Mouse (Mus musculus) neural tube, embryonic 15.5 days (tissue): ENCODE results near the gene B4galt4. TPM values are rescaled to one million over a fixed set of nuclear protein-coding genes. Genes with fewer than 3 reads are reported as not detected.

Experiments used
- ATAC-seq: fragments of 200-750 bp; cut with Nextera tagmentation; 2 replicates; pipeline ENCODE4 v1.8.0; 2017; ENCODE audit warnings: mild to moderate bottlenecking, moderate TSS enrichment, moderate library complexity; ENCODE audit not compliant: low FRiP score
- H3K27ac ChIP-seq: fragments of 300-500 bp; sonication (generic); replicated peaks from 2 replicates; pipeline ENCODE4 v1.5.1; 2015; ENCODE audit warnings: mild to moderate bottlenecking, inconsistent platforms
- H3K27me3 ChIP-seq: fragments of 300-500 bp; sonication (generic); replicated peaks from 2 replicates; pipeline ENCODE4 v1.6.1; 2015; ENCODE audit warnings: inconsistent platforms
- H3K36me3 ChIP-seq: fragments of 300-500 bp; sonication (generic); 2 replicates; pipeline ENCODE4 v1.6.1; 2015; ENCODE audit warnings: inconsistent platforms
- H3K4me1 ChIP-seq: fragments of 300-500 bp; sonication (generic); 2 replicates; pipeline ENCODE4 v1.6.1; 2015; ENCODE audit warnings: inconsistent platforms
- H3K4me2 ChIP-seq: fragments of 300-500 bp; sonication (generic); 2 replicates; pipeline ENCODE4 v1.6.1; 2015; ENCODE audit warnings: inconsistent platforms, mild to moderate bottlenecking, moderate library complexity
- H3K4me3 ChIP-seq: fragments of 300-500 bp; sonication (generic); replicated peaks from 2 replicates; pipeline ENCODE4 v1.5.1; 2015; ENCODE audit warnings: mild to moderate bottlenecking, inconsistent platforms
- H3K9ac ChIP-seq: fragments of 300-500 bp; sonication (generic); replicated peaks from 2 replicates; pipeline ENCODE4 v1.6.1; 2015; ENCODE audit warnings: mild to moderate bottlenecking, inconsistent platforms
- H3K9me3 ChIP-seq: fragments of 300-500 bp; sonication (generic); replicated peaks from 2 replicates; pipeline ENCODE4 v1.6.1; 2016; ENCODE audit warnings: inconsistent platforms
- WGBS: fragments of 180-500 bp; shearing (Covaris S2); methylation state at CpG from one replicate; pipeline ENCODE4 v1.1.7; 2015; ENCODE audit warnings: mixed read lengths; 5-methylcytosine and 5-hydroxymethylcytosine counted together
- polyA plus RNA-seq: library from polyadenylated mRNA; unstranded; fragments of >200 nt; fragmentation: Nextera tagmentation; extraction: Ambion mirVana; gene quantifications from 2 replicates; pipeline ENCODE4 v1.2.1, GENCODE M21; 2015

B4galt4 gene
- polyA plus RNA-seq, 1 experiment from 2014 or later: 36.3 TPM

DNA sequence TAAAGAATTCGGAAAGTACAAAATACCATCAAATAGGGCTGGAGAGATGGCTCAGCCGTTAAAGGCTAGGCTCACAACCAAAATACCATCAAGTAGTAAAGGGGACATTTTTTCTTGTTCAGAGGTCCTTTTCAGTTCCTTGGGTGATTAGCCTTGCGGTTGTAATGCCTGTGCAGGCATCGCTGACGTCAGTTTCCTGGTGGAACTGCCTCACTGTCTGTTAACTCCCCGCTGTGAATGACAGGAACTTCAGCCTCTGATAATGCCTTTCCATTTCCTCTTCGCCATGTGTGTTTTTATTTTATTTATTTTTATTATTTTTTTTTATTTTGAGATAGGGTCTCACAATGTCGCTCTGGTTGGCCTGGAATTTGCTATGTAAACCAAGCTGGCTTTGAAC is 11.1 kb upstream of the B4galt4 start:
- Histone ChIP-seq H3K9me3 (no peaks in the 10 kb centered on the region), H3K27ac (no peak overlapping the region), H3K9ac (no peak overlapping the region), H3K4me3 (no peak overlapping the region), H3K27me3 (no peaks in the 10 kb centered on the region), H3K4me1 (0 out of 2 replicates have a peak, but pooled peaks cover 4% of the 10 kb centered on the region), H3K36me3 (no peaks in the 10 kb centered on the region), H3K4me2 (no peak overlapping the region)
- WGBS: 55% methylated on average over 8 of the region's 8 CpGs
- ATAC-seq: no peak

DNA sequence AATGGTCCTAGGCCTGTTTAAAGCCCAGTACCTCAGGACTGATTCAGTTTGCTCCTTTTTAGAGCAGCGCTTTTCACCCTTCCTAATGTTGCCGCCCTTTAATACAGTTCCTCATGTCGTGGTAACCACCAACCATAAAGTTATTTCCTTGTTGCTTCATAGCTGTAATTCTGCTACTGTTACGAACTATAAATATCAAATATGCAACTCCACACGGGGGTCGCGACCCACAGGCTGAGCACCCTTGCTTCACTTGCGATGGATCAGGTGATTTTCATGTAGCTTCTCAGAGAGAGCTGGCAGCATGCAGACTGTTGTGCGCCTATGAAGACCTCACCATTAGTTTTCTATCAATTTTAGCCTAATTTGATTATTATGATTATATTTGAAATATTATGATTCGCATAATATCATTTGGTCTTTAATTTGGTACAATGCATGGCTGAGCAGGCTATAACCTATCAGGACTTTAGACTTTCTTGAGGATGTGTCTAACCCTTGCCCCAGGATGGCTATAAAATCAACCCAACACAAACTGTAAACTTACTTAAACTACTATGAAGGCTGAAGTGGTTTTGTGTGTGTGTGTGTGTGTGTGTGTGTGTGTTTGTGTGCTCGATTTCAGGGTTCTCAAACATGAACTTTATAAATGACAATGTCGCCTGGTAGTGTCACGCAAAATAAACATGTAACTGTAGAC is 710 bp upstream of the B4galt4 start:
- no peak overlapping the region for H3K27ac ChIP-seq
- WGBS: 85% methylated on average over 13 of the region's 13 CpGs
- no peak for ATAC-seq

DNA sequence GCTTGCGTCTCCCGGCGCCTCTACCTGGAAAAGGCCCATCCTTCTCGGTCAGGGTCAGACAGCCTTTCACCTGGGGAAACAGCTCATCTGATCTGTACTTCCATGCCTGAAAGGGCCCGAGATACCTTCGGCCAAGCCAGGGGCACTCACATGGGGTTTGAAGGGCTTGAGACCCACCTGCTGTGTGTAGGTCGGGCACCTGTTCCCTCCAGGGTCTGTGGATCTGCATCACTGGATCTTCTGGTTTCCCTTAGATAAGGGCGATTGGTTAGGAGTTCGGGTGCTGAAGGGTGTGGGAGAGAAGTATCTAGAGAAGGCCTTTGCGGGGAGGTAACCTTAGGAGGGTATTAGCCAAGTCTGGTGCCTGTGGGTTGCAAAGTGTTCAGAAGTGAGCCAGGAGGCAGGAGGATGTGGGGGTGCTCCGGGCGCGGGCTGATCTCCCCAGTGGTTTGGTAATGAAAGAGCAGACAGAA is 631 bp downstream of the B4galt4 start:
- ATAC-seq: peak; percentile 73
- H3K36me3 ChIP-seq: peaks cover 3% of the 10 kb centered on the region; the same call in 1 of the 2 replicates
- H3K4me2 ChIP-seq: peak overlapping the region; percentile 80
- H3K9me3 ChIP-seq: no peaks in the 10 kb centered on the region
- peak overlapping the region; percentile 79 for H3K9ac ChIP-seq
- 0 out of 2 replicates have a peak, but pooled peaks cover 3% of the 10 kb centered on the region for H3K27me3 ChIP-seq
- peak overlapping the region; percentile 81 for H3K27ac ChIP-seq
- peak overlapping the region; percentile 67 for H3K4me3 ChIP-seq
- H3K4me1 ChIP-seq: peaks cover 17% of the 10 kb centered on the region
- 1% methylated on average over 13 of the region's 13 CpGs for whole genome bisulfite sequencing

More for the DNA sequence above, 710 bp upstream of the B4galt4 start:
- H3K4me1 ChIP-seq: peaks cover 17% of the 10 kb centered on the region
- H3K4me3 ChIP-seq: peak overlapping the region; percentile 67
- 0 out of 2 replicates have a peak, but pooled peaks cover 3% of the 10 kb centered on the region for H3K27me3 ChIP-seq
- H3K9me3 ChIP-seq: no peaks in the 10 kb centered on the region
- peak overlapping the region; percentile 79; the same call in 1 of the 2 replicates for H3K9ac ChIP-seq
- peak overlapping the region; percentile 80 for H3K4me2 ChIP-seq
- peaks cover 3% of the 10 kb centered on the region; the same call in 1 of the 2 replicates for H3K36me3 ChIP-seq

DNA sequence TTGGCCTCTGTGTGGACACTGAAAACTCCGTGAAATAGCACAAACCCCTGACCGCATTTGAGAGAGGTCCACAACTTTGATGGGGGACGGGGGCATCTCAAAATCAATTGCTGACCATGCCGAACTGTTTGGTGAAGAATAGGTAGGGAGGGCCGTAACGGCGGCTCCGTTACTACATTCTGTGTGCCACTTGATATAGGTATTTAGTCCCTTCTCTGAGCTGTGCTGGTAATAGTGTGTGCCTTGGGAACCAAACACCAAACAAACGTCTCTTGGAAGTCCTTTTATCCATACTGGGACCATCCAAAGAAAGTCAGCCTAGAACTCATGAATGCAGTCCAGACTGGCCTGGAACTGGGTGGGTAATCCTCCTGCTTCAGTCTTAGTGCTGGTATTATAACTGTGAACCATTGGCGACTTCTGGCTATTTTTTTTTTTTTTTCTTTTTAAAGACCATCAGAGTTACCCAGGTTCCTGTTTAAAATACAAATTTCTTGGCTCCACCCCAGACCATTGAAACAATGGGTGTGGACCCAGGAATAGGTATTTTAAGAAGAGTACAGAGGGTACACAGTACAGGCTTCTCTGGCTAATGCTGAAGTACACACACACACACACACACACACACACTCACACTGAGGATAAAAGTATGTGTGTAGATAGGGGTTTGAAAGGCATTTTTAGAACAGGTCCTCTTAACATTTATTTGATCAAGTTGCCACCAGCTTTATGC is 2.0 kb downstream of the B4galt4 start:
- no peaks in the 10 kb centered on the region for H3K9me3 ChIP-seq
- peaks cover 3% of the 10 kb centered on the region; the same call in 1 of the 2 replicates for H3K36me3 ChIP-seq
- H3K27me3 ChIP-seq: 0 out of 2 replicates have a peak, but pooled peaks cover 3% of the 10 kb centered on the region
- H3K4me2 ChIP-seq: no peak overlapping the region
- no peak overlapping the region for H3K4me3 ChIP-seq
- H3K27ac ChIP-seq: no peak overlapping the region
- ATAC-seq: no peak
- peaks cover 17% of the 10 kb centered on the region for H3K4me1 ChIP-seq
- 87% methylated on average over 10 of the region's 10 CpGs for WGBS
- H3K9ac ChIP-seq: no peak overlapping the region

DNA sequence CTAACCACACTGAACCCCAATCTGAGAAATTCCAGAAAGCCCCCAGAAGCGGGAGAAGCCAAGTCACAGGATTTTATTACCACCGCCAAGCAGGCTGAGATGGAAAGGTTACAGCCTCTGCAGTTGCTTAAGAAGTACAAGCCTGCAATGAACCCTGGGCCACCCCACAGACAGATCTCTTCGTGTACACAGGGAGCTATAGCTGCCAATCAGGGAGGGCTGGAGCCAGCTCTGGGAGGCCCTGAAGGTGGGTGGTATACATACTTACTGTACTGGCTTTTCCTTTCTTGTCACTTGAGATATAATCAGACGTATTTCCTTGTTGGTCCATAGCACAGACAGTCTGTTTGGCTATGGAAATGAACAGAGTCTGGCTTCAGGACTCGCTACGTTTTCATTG is 8.7 kb downstream of the B4galt4 start:
- Histone ChIP-seq H3K4me3 (no peak overlapping the region), H3K27me3 (no peaks in the 10 kb centered on the region), H3K27ac (no peak overlapping the region), H3K36me3 (peaks cover 10% of the 10 kb centered on the region), H3K4me1 (no peaks in the 10 kb centered on the region), H3K9ac (no peak overlapping the region), H3K4me2 (no peak overlapping the region), H3K9me3 (no peaks in the 10 kb centered on the region)
- 81% methylated on average over 6 of the region's 6 CpGs for WGBS
- no peak for ATAC-seq

DNA sequence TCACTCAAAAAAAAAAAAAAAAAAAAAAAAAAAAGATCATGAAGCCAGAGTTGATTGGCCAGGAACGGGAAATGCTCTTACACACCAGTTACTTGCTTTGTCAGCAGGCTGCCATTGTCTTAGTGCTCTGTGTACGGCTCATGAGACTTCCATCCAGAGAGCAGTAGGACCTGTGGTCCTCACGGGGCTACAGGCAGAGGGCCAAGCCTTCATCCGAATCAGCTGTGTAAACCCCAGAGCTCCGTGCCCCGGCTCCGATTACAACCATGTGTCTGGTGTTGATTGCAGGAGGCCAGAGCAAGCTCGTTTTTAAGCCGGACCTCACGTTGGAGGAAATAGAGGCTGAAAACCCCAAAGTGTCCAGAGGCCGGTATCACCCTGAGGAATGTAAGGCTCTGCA is 11.6 kb downstream of the B4galt4 start:
- Histone ChIP-seq H3K4me1 (no peaks in the 10 kb centered on the region), H3K36me3 (peaks cover 21% of the 10 kb centered on the region), H3K9ac (no peak overlapping the region), H3K9me3 (no peaks in the 10 kb centered on the region), H3K4me3 (no peak overlapping the region), H3K27ac (no peak overlapping the region), H3K4me2 (no peak overlapping the region), H3K27me3 (no peaks in the 10 kb centered on the region)
- ATAC-seq: no peak
- WGBS: 73% methylated on average over 11 of the region's 11 CpGs

DNA sequence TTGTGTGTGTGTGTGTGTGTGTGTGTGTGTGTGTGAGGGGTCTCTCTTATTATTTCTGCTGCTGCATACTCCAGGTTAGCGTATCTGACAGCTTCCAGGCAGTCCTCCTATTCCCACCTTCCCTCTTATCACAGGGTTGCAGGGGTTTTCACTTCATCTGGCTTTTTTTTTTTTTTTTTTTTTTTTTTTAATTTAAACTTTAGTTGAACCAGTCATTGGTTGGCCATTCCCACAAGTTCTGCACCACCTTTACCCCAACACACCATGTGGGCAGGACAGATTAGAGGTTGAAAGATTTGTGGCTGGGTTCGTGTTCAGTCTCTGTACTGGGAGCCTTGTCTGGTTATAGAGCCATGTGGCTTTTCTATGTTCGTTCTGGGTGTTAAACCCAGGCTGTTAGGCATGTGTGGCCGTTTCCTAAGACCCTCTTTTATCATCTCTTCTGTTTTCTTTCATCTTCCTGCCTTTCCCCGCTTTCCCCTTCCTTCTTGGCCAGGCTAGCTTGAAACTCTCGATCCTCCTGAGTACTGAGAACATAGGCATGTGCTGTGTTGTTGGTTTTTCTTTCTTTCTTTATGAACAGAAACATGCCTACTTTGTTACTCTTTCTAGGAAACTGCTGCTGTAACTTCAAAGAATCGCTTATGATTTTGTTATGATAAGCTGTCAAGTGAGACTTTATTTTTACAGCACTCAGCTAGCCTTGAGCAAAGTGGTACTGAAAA is 13.6 kb downstream of the B4galt4 start:
- no peaks in the 10 kb centered on the region for H3K9me3 ChIP-seq
- H3K27me3 ChIP-seq: no peaks in the 10 kb centered on the region
- 81% methylated on average over 7 of the region's 7 CpGs for WGBS
- peaks cover 33% of the 10 kb centered on the region for H3K36me3 ChIP-seq
- H3K27ac ChIP-seq: no peak overlapping the region
- no peak overlapping the region for H3K9ac ChIP-seq
- H3K4me3 ChIP-seq: no peak overlapping the region
- no peaks in the 10 kb centered on the region for H3K4me1 ChIP-seq
- no peak for ATAC-seq
- no peak overlapping the region for H3K4me2 ChIP-seq

DNA sequence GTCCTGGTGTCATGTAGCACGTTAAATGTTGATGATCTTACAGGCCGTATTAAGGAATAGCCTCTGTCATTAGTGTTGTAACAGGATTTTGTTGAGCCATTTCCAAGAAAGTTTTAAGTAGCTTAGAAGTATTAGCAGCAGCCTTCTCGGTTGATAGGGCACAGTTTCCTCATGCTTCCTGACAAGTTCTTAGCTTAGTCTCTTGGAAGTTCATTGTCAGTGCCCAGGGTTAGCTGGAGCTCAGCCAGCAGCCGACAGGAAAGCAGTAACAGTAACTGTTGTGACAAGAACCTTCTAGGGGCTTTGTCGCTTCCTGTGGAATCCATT is 14.1 kb downstream of the B4galt4 start:
- H3K27me3 ChIP-seq: no peaks in the 10 kb centered on the region
- no peak overlapping the region for H3K4me2 ChIP-seq
- H3K4me3 ChIP-seq: no peak overlapping the region
- H3K27ac ChIP-seq: no peak overlapping the region
- no peaks in the 10 kb centered on the region for H3K4me1 ChIP-seq
- 65% methylated on average over 5 of the region's 5 CpGs for WGBS
- H3K9me3 ChIP-seq: no peaks in the 10 kb centered on the region
- ATAC-seq: no peak
- H3K9ac ChIP-seq: no peak overlapping the region
- H3K36me3 ChIP-seq: peaks cover 37% of the 10 kb centered on the region

DNA sequence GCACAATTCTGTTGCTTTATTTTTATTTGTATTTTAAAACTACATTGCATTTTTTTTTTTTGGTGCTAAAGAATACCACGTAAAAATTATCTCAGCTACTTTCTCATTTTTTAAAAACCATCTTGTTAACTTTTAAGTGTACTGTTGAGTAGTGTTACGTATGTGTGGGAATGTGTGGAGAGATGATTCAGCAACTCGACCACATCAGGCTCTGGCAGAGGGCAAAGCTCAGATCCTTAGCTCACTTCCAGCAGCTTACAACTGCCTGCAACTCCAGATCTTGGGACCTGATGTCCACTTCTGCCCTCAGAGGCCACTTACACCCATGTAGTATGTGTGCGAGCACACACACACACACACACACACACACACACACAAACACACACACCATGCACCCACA is 14.5 kb downstream of the B4galt4 start:
- ATAC-seq: no peak
- H3K4me1 ChIP-seq: no peaks in the 10 kb centered on the region
- no peak overlapping the region for H3K4me2 ChIP-seq
- peaks cover 40% of the 10 kb centered on the region for H3K36me3 ChIP-seq
- no peaks in the 10 kb centered on the region for H3K27me3 ChIP-seq
- H3K9ac ChIP-seq: no peak overlapping the region
- no peak overlapping the region for H3K4me3 ChIP-seq
- WGBS: 83% methylated on average over 4 of the region's 4 CpGs
- no peak overlapping the region for H3K27ac ChIP-seq
- H3K9me3 ChIP-seq: no peaks in the 10 kb centered on the region

DNA sequence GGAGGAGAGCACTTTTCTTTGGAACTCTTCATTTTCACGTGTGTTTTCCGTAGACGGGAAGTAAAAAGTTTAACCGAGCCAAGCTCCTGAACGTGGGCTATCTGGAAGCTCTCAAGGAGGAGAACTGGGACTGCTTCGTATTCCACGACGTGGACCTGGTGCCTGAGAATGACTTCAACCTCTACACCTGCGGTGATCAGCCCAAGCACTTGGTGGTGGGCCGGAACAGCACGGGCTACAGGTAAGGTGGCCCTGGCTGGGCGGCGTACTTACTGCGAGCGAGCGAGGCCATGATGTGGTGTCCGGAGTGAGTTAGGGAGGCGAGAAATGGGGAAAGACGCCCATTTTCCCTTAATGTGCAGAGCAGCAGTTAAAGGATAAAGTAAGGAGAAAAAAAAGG is 15.6 kb downstream of the B4galt4 start:
- H3K27me3 ChIP-seq: no peaks in the 10 kb centered on the region
- H3K27ac ChIP-seq: no peak overlapping the region
- no peak for ATAC-seq
- H3K4me2 ChIP-seq: no peak overlapping the region
- H3K36me3 ChIP-seq: peaks cover 49% of the 10 kb centered on the region
- H3K9ac ChIP-seq: no peak overlapping the region
- H3K4me1 ChIP-seq: no peaks in the 10 kb centered on the region
- 95% methylated on average over 19 of the region's 19 CpGs for WGBS
- no peak overlapping the region for H3K4me3 ChIP-seq
- H3K9me3 ChIP-seq: no peaks in the 10 kb centered on the region

DNA sequence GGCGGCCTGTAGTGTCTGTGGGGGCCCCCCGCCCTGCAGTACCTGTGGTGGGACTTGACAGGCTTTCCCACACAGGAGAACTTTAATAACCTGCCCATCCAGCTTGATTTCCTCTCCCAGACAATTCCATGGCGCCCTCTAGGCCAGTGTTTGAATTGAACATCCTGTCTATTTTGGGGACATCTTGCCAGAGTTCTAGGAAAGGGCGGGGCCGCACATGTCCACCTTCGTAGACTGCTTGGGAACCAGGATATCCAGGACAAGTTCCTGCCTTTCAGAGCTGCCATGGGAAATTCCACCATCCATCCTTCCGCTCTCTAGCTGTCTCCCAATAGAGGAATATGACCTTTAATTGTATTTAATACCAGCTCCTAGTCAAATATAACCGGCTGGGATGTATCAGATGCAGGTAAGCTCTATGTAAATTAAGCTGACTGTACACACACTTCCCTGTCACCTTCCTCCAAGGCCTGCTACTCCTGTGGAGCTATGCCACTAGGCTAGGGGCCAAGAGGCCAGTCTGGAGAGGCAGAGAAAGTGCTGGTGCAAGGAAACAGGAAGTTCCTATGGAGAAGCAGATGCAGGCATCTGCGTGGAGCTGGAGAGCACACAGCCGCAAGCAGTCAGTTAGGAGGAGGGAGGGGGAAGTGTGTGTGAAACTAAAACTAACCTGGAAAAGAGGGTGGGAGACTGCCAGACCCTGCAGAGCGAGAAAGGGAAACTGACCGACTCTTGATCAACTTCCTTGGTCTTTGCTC is 16.2 kb downstream of the B4galt4 start:
- Histone ChIP-seq H3K4me3 (no peak overlapping the region), H3K9me3 (no peaks in the 10 kb centered on the region), H3K4me2 (no peak overlapping the region), H3K4me1 (no peaks in the 10 kb centered on the region), H3K27ac (no peak overlapping the region), H3K27me3 (no peaks in the 10 kb centered on the region), H3K9ac (no peak overlapping the region), H3K36me3 (peaks cover 53% of the 10 kb centered on the region)
- 85% methylated on average over 12 of the region's 12 CpGs for WGBS
- ATAC-seq: no peak
